Mouse (Mus musculus): Measurements from ENCODE around the gene Cntn6.

DNA sequence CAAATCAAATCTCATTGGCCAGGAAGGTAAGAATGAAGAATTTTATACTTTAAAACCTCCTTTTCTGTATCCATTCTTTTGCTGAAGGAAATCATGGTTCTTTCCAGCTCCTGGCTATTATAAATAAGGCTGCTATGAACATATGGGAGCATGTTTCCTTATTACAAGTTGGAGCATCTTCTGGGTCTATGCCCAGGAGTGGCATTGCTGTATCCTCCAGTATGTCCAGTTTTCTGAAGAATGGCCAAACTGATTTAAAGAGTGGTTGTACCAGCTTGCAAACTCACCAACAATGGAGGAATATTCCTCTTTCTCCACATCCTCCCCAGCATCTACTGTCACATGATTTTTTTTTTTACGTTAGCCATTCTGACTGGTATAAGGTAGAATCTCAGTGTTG lies 241.7 kb downstream of the Cntn6 start:
- TF ChIP-seq CTCF (IDR thresholded peaks at IDR 0.05; ENCODE audit: extremely low read depth, insufficient read depth, insufficient read length, insufficient replicate concordance) (no peak), POLR2A (IDR thresholded peaks at IDR 0.05; ENCODE audit: low read depth, low read length) (no peak)
